Mouse (Mus musculus) kidney, postnatal 0 days (tissue): ENCODE measurements at regions not wholly inside any gene's neighbourhood (a gene's known extent, or its start where the extent isn't known, plus 50 kb on each side); places are given as distances from the start of the nearest gene placed in this dataset.

Experiments used
- ATAC-seq: fragments of 200-750 bp; cut with Nextera tagmentation; replicated peaks from 2 replicates; pipeline ENCODE4 v1.8.0; 2017; ENCODE audit warnings: low read depth, moderate number of reproducible peaks, moderate TSS enrichment, moderate library complexity; ENCODE audit not compliant: low FRiP score
- DNase-seq: peaks from one replicate; pipeline ENCODE4 v3.0.0-alpha.2; 2016; ENCODE audit warnings: low spot score
- H3K27ac ChIP-seq: fragments of 300-500 bp; sonication (generic); 2 replicates; pipeline ENCODE4 v1.5.1; 2014; ENCODE audit warnings: mild to moderate bottlenecking
- H3K27me3 ChIP-seq: fragments of 300-500 bp; sonication (generic); 2 replicates; pipeline ENCODE4 v1.6.1; 2014; ENCODE audit warnings: low read length, mixed read lengths; ENCODE audit not compliant: insufficient read depth
- H3K36me3 ChIP-seq: fragments of 300-500 bp; sonication (generic); 2 replicates; pipeline ENCODE4 v1.6.1; 2014; ENCODE audit warnings: low read length, mixed read lengths; ENCODE audit not compliant: insufficient read depth
- H3K4me1 ChIP-seq: fragments of 300-500 bp; sonication (generic); replicated peaks from 2 replicates; pipeline ENCODE4 v1.6.1; 2014; ENCODE audit warnings: antibody characterized with exemption, low read length, mixed read lengths; ENCODE audit not compliant: insufficient read depth
- H3K4me2 ChIP-seq: fragments of 300-500 bp; sonication (generic); 2 replicates; pipeline ENCODE4 v1.6.1; 2014; ENCODE audit warnings: mild to moderate bottlenecking, low read length, moderate library complexity, mixed read lengths
- H3K4me3 ChIP-seq: fragments of 300-500 bp; sonication (generic); replicated peaks from 2 replicates; pipeline ENCODE4 v1.5.1; 2014; ENCODE audit warnings: low read depth, low read length
- H3K9ac ChIP-seq: fragments of 300-500 bp; sonication (generic); 2 replicates; pipeline ENCODE4 v1.6.1; 2014; ENCODE audit warnings: low read depth, low read length
- H3K9me3 ChIP-seq: fragments of 300-500 bp; sonication (generic); replicated peaks from 2 replicates; pipeline ENCODE4 v1.6.1; 2016; ENCODE audit warnings: low read length, inconsistent platforms, mixed read lengths
- CTCF ChIP-seq: IDR thresholded peaks from 2 replicates; pipeline ENCODE4 v1.5.1; 2016; ENCODE audit warnings: antibody characterized with exemption, low read depth, mild to moderate bottlenecking, moderate library complexity
- WGBS: fragments of 180-500 bp; shearing (Covaris S2); extraction: QIAGEN DNeasy Blood & Tissue Kit; methylation state at CpG from one replicate; pipeline ENCODE4 v1.1.7; 2014; 5-methylcytosine and 5-hydroxymethylcytosine counted together

- WGBS = 82% methylated on average over 4 of the region's 4 CpGs
- H3K36me3 ChIP-seq = no peaks in the 10 kb centered on the region
- TF ChIP-seq CTCF = no peak
These were observed 77.0 kb downstream of the Irs2 start for GRCm38 (mm10) chr8:10931266-10931665.

GRCm38 (mm10) chr8:10928836-10929235, 79.4 kb downstream of the Irs2 start:
- Histone ChIP-seq H3K4me2 (0 out of 2 replicates have a peak overlapping the region, but pooled peaks have one; percentile 1), H3K9me3 (no peaks in the 10 kb centered on the region), H3K4me3 (no peak overlapping the region), H3K9ac (no peak overlapping the region), H3K27me3 (0 out of 2 replicates have a peak, but pooled peaks cover 4% of the 10 kb centered on the region), H3K36me3 (no peaks in the 10 kb centered on the region), H3K4me1 (peaks cover 22% of the 10 kb centered on the region; the same call in 1 of the 2 replicates), H3K27ac (0 out of 2 replicates have a peak overlapping the region, but pooled peaks have one; percentile 13)
- no peak for TF ChIP-seq CTCF
- DNase-seq (no peak), ATAC-seq (no peak)
- 74% methylated on average over 3 of the region's 3 CpGs for WGBS

More at GRCm38 (mm10) chr8:10931266-10931665, 77.0 kb downstream of the Irs2 start:
- DNase-seq (no peak), ATAC-seq (no peak)
- Histone ChIP-seq H3K4me2 (no peak overlapping the region), H3K4me3 (no peak overlapping the region), H3K4me1 (peaks cover 18% of the 10 kb centered on the region), H3K27ac (no peak overlapping the region), H3K9ac (no peak overlapping the region), H3K9me3 (no peaks in the 10 kb centered on the region), H3K27me3 (0 out of 2 replicates have a peak, but pooled peaks cover 4% of the 10 kb centered on the region)

- 35% methylated on average over 17 of the region's 17 CpGs for WGBS
- H3K4me1 ChIP-seq = peaks cover 22% of the 10 kb centered on the region; the same call in 1 of the 2 replicates
- H3K9me3 ChIP-seq = no peaks in the 10 kb centered on the region
- no peak overlapping the region for H3K9ac ChIP-seq
- 0 out of 2 replicates have a peak overlapping the region, but pooled peaks have one; percentile 1 for H3K4me2 ChIP-seq
- H3K27ac ChIP-seq = no peak overlapping the region
- H3K36me3 ChIP-seq = no peaks in the 10 kb centered on the region
- no peak for TF ChIP-seq CTCF
- peak; percentile 78 for DNase-seq
- H3K27me3 ChIP-seq = 0 out of 2 replicates have a peak, but pooled peaks cover 4% of the 10 kb centered on the region
- no peak for ATAC-seq
- H3K4me3 ChIP-seq = no peak overlapping the region
These were observed 79.9 kb downstream of the Irs2 start for GRCm38 (mm10) chr8:10928342-10928794.

- ATAC-seq = no peak
- peaks cover 27% of the 10 kb centered on the region for H3K4me1 ChIP-seq
These were observed 81.1 kb downstream of the Irs2 start for GRCm38 (mm10) chr8:10927187-10927586.

GRCm38 (mm10) chr8:10926518-10926915, 81.7 kb downstream of the Irs2 start:
- no peak for ATAC-seq
- no peak for TF ChIP-seq CTCF
- 0 out of 2 replicates have a peak, but pooled peaks cover 4% of the 10 kb centered on the region for H3K27me3 ChIP-seq

More at GRCm38 (mm10) chr8:10927187-10927586, 81.1 kb downstream of the Irs2 start:
- Histone ChIP-seq H3K27ac (no peak overlapping the region), H3K36me3 (no peaks in the 10 kb centered on the region), H3K4me2 (no peak overlapping the region), H3K9me3 (no peaks in the 10 kb centered on the region), H3K4me3 (no peak overlapping the region), H3K9ac (no peak overlapping the region), H3K27me3 (0 out of 2 replicates have a peak, but pooled peaks cover 4% of the 10 kb centered on the region)
- TF ChIP-seq CTCF = no peak
- no peak for DNase-seq
- 51% methylated on average over 3 of the region's 3 CpGs for WGBS

GRCm38 (mm10) chr8:10925582-10926517, 82.4 kb downstream of the Irs2 start:
- H3K36me3 ChIP-seq = no peaks in the 10 kb centered on the region
- peak overlapping the region; percentile 88 for H3K27ac ChIP-seq
- peak overlapping the region; percentile 5; the same call in 1 of the 2 replicates for H3K4me2 ChIP-seq
- 6% methylated on average over 18 of the region's 18 CpGs for whole genome bisulfite sequencing
- 0 out of 2 replicates have a peak, but pooled peaks cover 4% of the 10 kb centered on the region for H3K27me3 ChIP-seq
- H3K4me3 ChIP-seq = no peak overlapping the region
- no peaks in the 10 kb centered on the region for H3K9me3 ChIP-seq
- peaks cover 35% of the 10 kb centered on the region for H3K4me1 ChIP-seq
- H3K9ac ChIP-seq = peak overlapping the region; percentile 27; the same call in 1 of the 2 replicates
- no peak for TF ChIP-seq CTCF
- DNase-seq (peak; percentile 77), ATAC-seq (peak; percentile 29)

More at GRCm38 (mm10) chr8:10926518-10926915, 81.7 kb downstream of the Irs2 start:
- H3K4me1 ChIP-seq = peaks cover 33% of the 10 kb centered on the region
- H3K4me3 ChIP-seq = no peak overlapping the region
- peak overlapping the region; percentile 88 for H3K27ac ChIP-seq
- H3K36me3 ChIP-seq = no peaks in the 10 kb centered on the region
- no peak for DNase-seq
- no peak overlapping the region for H3K9ac ChIP-seq
- no peak overlapping the region for H3K4me2 ChIP-seq
- no peaks in the 10 kb centered on the region for H3K9me3 ChIP-seq
